Mouse (Mus musculus): ENCODE results near the gene Acvrl1. TPM values are rescaled to one million over a fixed set of nuclear protein-coding genes. Genes with fewer than 3 reads are reported as not detected.

The Acvrl1 gene
- total RNA-seq, 2 experiments from 2014 or later = 22.4 to 22.9 TPM

GRCm38 (mm10) chr15:101165658-101166437 lies 37.5 kb downstream of the Acvrl1 start:
- DNase-seq (ENCODE audit: low spot score in 2 of 2) = no peak

DNA sequence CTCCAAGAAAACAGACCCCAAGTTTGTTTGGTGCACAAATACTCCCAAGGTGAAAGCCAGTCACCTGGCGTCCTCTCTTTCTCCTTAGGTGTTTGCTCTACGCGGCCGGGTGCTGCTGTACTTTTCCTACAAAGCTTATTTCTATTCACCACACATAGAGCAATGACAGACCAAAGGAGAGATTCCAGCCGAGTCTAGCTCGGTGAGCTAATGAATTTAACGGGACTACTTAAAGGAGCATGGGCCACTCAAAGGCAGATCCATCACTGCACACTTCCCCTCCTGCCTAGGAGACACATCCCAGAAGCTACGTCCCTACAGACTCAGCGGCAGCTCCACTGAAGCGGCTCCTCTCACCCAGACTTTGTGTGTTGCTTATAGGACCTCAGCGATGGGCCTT lies 39.2 kb downstream of the Acvrl1 start:
- no peak for DNase-seq (ENCODE audit: low spot score in 2 of 2)

DNA sequence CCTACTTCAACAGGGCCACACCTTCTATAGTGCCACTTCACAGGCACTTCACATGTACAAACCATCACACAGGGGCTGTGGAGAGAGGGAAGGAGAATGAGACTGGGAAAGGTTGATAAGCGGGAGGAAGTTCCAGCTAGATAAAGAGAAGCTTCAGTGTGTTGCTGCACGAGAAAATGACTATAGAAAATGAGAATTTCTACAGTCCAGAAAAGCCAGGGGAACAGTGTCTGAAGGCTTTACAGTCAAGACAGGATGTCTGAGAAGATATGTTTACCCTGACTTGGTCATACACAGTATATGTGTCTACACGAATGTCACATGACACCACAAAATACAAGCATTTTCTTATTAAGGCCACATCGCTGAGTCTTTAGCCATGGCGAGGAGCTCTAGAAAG lies 41.6 kb downstream of the Acvrl1 start:
- DNase-seq (ENCODE audit: low spot score in 2 of 2) = no peak

DNA sequence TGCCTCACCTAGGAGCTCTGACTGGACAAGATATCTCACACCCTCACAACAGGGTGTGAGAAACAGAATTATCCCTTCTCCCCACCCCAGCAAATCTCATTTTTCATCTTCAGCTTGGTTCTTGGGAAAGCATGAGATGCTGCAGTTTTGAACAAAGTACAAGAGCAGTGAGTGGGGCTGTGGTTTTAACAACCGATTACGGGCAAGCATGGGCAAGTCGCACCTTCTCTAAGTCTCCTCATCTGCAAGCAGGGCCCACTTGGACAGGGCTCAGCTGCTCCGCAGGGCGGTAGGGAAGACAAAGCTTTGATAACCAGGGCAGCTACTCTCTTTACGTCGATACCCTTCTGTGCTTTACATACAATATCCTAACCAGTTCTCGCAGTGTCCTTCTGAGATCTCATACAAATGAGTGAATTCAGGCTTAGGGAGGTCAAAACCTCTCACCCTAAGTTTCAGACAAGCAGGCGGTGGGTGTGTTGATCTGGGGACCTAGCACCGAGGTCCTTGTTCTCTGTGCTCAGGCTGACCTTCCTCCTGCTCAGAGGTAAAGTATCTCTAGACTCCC lies 42.2 kb downstream of the Acvrl1 start:
- DNase-seq (ENCODE audit: low spot score in 2 of 2) = no peak

GRCm38 (mm10) chr15:101171272-101171671 lies 43.0 kb downstream of the Acvrl1 start:
- no peak for DNase-seq (ENCODE audit: low spot score in 2 of 2)

- no peak for DNase-seq (ENCODE audit: low spot score in 2 of 2)
These were observed 43.7 kb downstream of the Acvrl1 start for GRCm38 (mm10) chr15:101172016-101172415.

GRCm38 (mm10) chr15:101173421-101174211 lies 45.3 kb downstream of the Acvrl1 start, which contains the start of gene Acvr1b:
Gene Acvr1b (plus strand): TSS chr15:101174067.
- DNase-seq (ENCODE audit: low spot score in 2 of 2) = peak; percentile 76 to 83

DNA sequence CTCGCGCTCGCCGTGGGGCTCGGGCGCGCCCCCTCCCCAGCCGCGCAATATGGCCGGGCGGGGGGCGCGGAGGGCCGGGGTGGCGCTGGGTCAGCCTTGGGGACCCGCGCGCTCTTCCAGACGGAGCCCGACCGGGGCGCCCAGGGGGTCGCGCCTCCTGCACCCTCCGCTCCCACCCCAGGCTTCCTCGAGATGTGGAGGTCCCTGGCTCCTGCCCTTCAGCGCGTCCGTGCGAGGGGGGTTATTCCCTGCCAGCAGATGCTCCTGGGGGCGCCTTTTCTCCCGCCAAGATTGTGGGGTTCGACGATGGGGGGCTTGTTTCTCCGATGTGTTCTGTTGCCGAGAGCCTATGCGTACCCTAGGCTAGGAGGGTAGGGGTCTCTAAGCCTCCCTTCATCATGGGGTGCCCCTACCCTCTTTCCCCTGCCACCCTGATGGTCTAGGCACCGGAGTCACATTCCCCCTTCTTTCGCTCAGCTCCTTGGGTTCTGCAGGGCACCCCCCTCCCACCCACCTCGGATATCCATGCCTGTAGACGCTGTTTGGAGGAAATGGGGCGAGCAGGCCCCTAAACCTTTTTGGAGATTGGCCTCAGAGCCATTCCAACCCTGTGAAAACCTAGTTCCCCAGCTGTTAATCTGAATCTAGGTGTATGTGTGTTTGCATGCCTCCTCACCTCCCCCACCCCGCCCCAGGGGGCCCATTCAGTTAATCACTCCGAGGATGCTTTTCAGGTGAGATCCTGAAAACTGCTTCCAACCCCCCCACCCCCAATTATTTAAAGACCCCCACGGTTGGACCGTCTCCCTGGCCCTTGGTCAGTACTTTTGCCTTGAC lies 46.2 kb downstream of the Acvrl1 start:
- no peak for DNase-seq (ENCODE audit: low spot score in 2 of 2)

GRCm38 (mm10) chr15:101175131-101175460 lies 46.8 kb downstream of the Acvrl1 start:
- no peak for DNase-seq (ENCODE audit: low spot score in 2 of 2)

- no peak for DNase-seq (ENCODE audit: low spot score in 2 of 2)
These were observed 47.4 kb downstream of the Acvrl1 start for GRCm38 (mm10) chr15:101175613-101176283.

DNA sequence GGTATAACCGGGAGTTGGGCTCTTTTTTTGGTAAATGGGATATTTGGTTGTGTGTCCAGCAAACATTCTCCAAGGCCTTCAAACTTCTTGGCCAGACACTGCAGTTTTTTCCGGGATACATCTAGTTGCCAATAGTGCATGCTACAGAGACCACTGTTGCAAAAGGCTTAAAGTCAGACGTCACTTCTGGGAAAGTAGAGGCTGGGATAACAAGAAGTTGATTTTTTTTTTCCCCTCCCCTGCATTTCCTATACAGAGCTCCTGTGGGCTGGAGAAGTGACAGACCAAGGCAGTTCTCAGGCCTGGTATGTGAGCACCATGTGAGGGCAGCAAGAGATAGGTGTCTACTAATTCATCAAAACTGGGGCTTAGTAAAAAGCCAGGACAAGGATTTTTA lies 48.0 kb downstream of the Acvrl1 start:
- DNase-seq (ENCODE audit: low spot score in 2 of 2) = no peak

DNA sequence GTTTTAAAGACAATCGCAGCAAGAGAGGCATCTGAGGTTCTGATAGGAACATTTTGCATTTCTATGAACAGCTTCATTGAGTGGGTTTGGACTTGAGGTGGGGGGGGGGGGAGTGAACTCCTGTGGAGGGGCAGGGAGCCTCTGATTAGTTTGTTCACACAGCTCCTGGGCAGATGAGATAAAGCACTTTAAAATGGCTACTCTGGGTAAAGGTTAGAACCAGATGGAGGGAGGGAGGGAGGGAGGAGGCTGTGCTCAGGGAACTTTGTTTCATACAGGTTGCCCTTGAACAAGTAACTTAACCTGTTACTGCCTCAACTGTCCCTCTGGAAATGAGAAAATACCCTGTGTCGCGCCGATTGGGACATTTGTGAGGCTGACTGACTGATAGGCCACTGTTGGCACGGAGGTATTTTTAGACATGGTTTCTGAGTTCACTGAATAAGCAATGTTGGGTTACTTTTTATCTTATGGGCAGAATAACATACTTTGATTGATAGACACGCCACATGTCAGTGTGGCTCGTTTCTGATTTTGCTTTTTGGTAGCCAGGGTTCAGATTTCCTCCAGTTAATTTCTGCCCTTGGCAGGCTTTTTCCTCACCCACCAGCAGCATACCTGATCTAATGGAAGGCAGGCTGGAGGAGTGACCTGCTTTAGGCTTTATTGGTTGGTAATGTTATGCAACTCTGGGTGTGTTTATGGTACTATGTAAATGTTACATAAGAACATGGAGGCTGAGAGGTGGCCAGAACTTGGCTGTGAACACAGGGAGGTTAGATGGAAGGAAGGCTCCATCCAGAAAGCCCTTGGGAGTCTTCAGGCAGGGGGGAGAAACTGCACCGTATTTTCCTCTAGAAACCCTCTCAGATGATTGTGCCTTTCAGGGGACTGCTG lies 48.7 kb downstream of the Acvrl1 start:
- DNase-seq (ENCODE audit: low spot score in 2 of 2) = no peak

DNA sequence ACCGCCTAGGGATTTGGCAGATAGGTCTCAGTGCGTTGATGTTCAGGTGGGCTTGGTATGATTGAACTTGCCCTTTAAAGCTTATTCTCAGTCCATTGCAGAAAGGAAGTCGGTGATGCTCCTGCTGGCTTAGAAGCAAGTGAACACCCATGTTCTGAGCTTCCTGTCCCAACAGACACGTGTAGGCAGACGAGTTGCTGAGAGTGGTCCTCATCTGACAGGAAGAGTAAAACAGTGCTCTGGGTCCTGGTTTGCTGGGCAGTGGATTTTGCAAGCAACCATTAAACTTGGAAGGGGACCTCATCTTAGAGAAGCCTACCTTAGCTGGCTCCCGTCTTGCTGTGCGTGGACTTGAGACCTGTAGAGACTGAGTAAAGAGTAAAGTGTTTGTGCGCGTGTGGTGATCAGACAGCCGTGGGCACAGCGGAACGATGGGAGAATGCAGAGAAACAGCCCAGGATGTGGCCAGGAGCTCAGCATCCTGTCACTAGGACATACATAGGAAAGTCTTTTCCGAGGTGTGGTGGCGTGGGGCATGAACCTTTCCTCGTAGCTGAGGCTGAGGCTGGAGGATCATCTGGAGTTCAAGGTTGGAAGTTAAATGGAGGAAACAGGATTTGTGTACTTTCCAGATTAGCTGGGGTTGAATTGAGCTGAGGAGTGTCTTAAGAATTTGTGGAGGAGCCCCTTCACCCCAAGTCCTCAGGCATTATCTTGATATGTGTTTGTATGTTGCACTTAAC lies 52.2 kb downstream of the Acvrl1 start:
- DNase-seq (ENCODE audit: low spot score in 2 of 2) = no peak

DNA sequence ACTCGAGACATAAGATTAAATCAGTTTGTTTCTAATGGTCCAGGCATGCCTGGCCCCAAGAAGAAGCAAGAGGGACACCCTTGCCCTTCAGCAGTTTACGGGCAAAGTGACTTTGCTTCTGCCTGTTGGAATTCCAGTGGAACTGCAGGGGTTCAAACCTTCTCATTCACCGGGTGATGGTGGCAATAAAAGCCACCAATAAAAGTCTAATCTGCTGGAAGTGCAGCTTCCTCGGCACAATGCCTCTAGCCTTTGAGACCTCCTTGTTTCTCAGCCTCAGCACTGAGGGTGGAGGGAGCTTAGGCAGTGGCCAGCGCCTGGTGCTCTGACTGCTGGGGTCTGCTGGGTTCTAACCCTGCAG lies 52.8 kb downstream of the Acvrl1 start:
- DNase-seq (ENCODE audit: low spot score in 2 of 2) = no peak

GRCm38 (mm10) chr15:101181500-101181899 lies 53.2 kb downstream of the Acvrl1 start:
- no peak for DNase-seq (ENCODE audit: low spot score in 2 of 2)

DNA sequence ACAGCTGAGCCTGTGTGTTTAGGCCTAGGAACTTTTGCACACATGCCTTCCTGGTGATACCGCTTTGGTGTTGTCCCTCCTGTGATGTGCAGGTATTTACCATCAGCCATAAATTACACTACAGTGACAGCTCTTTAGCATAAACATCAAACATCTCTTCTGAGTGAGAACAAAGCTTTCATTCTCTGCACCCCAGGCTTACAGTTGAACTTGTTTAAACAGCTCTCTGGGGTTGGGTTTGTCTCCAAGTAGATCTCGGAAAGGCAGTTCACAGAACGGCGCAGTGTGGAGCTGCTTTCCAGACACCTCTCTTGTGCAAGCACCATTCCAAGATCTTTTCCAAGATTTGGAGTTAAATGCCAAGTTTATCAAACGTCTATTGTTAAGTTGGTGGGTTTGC lies 54.4 kb downstream of the Acvrl1 start:
- no peak for DNase-seq (ENCODE audit: low spot score in 2 of 2)

DNA sequence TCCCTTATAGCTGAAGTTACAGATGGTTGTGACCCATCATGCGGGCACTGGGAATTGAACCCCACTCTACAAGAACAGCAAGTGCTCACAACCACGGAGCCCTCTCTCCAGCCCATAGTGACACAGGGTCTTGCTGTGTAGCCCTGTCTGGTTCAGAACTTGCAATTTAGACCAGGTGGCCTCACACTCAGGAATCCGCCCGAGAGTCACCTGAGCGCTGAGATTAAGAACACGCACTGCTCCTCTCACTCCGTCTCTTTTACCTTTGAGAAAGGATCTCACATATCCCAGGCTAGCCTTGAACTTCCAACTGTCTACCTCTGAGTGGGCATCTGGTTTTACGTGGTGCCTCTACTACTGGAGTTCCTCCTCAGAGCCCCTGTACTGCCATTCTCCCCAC lies 56.0 kb downstream of the Acvrl1 start:
- no peak for DNase-seq (ENCODE audit: low spot score in 2 of 2)

- no peak for DNase-seq (ENCODE audit: low spot score in 2 of 2)
These were observed 57.2 kb downstream of the Acvrl1 start for GRCm38 (mm10) chr15:101185549-101185948.

DNA sequence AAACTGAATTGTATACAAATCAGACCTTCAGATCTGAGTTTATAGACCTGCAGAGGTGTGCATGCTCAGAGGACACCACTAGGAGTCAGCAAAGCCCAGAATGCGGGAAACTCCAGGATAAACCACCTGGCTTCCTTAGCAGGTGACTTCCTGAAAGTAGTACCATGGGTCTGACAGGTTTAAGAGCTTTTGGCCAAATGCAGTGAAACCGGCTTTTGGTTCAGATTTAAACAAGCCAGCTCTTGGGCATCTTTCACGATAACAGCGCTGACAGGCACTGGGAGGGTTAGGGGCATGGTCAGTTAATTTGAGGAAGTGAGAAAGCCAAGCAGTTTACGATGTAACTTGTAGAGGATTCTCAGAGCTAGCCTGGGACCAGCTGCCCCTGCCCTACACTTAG lies 59.6 kb downstream of the Acvrl1 start:
- no peak for DNase-seq (ENCODE audit: low spot score in 2 of 2)
